Mouse (Mus musculus): ENCODE data around the gene Hddc3. TPM values are rescaled to one million over a fixed set of nuclear protein-coding genes. Genes with fewer than 3 reads are reported as not detected.
A peak's percentile ranks its signal among the peaks of the same experiment; 100 is the strongest.

Gene Hddc3
- polyA plus RNA-seq, 1 experiment from 2014 or later, result 24.9 TPM

- Histone ChIP-seq H3K27ac (replicated peaks) (no peak overlapping the region), H3K36me3 (no peaks in the 10 kb centered on the region), H3K27me3 (ENCODE audit: low read depth, poor library complexity, severe bottlenecking) (no peaks in the 10 kb centered on the region), H3K9me3 (replicated peaks) (no peaks in the 10 kb centered on the region), H3K4me3 (no peak overlapping the region), H3K4me1 (peaks cover 21% of the 10 kb centered on the region)
- 63% methylated on average over 3 of the region's 3 CpGs for WGBS
- DNase-seq (ENCODE audit: low spot score), result no peak
These were observed 31.4 kb downstream of the Hddc3 start for GRCm38 (mm10) chr7:80374280-80374679.

- H3K27ac ChIP-seq (replicated peaks), result no peak overlapping the region
- H3K36me3 ChIP-seq, result no peaks in the 10 kb centered on the region
- no peak overlapping the region for H3K4me3 ChIP-seq
- no peak for DNase-seq (ENCODE audit: low spot score)
- H3K4me1 ChIP-seq, result peaks cover 17% of the 10 kb centered on the region
- 0 out of 2 replicates have a peak, but pooled peaks cover 3% of the 10 kb centered on the region for H3K27me3 ChIP-seq (ENCODE audit: low read depth, poor library complexity, severe bottlenecking)
- WGBS, result 87% methylated on average over 3 of the region's 3 CpGs
- no peaks in the 10 kb centered on the region for H3K9me3 ChIP-seq (replicated peaks)
These were observed 31.8 kb downstream of the Hddc3 start for GRCm38 (mm10) chr7:80374733-80375132.

GRCm38 (mm10) chr7:80375376-80376039 lies 32.6 kb downstream of the Hddc3 start:
- no peak overlapping the region for H3K4me3 ChIP-seq
- 92% methylated on average over 9 of the region's 9 CpGs for WGBS
- peaks cover 9% of the 10 kb centered on the region for H3K4me1 ChIP-seq
- peaks cover 4% of the 10 kb centered on the region; the same call in 1 of the 2 replicates for H3K27me3 ChIP-seq (ENCODE audit: low read depth, poor library complexity, severe bottlenecking)
- H3K27ac ChIP-seq (replicated peaks), result no peak overlapping the region
- H3K9me3 ChIP-seq (replicated peaks), result no peaks in the 10 kb centered on the region
- no peak for DNase-seq (ENCODE audit: low spot score)
- H3K36me3 ChIP-seq, result no peaks in the 10 kb centered on the region

GRCm38 (mm10) chr7:80376192-80376591 lies 33.3 kb downstream of the Hddc3 start:
- Histone ChIP-seq H3K4me1 (peaks cover 8% of the 10 kb centered on the region), H3K36me3 (no peaks in the 10 kb centered on the region), H3K4me3 (no peak overlapping the region), H3K9me3 (replicated peaks) (no peaks in the 10 kb centered on the region), H3K27ac (replicated peaks) (no peak overlapping the region), H3K27me3 (ENCODE audit: low read depth, poor library complexity, severe bottlenecking) (peaks cover 11% of the 10 kb centered on the region)
- WGBS, result 79% methylated on average over 10 of the region's 10 CpGs
- DNase-seq (ENCODE audit: low spot score), result no peak

- WGBS, result 37% methylated on average over 6 of the region's 6 CpGs
These were observed 34.6 kb downstream of the Hddc3 start for GRCm38 (mm10) chr7:80377471-80377870.

GRCm38 (mm10) chr7:80379531-80379930 lies 36.6 kb downstream of the Hddc3 start:
- 63% methylated on average over 13 of the region's 13 CpGs for WGBS
- no peaks in the 10 kb centered on the region for H3K36me3 ChIP-seq
- H3K9me3 ChIP-seq (replicated peaks), result no peaks in the 10 kb centered on the region
- no peak overlapping the region for H3K27ac ChIP-seq (replicated peaks)
- H3K27me3 ChIP-seq (ENCODE audit: low read depth, poor library complexity, severe bottlenecking), result peaks cover 39% of the 10 kb centered on the region
- peak; percentile 36 for DNase-seq (ENCODE audit: low spot score)
- peaks cover 19% of the 10 kb centered on the region for H3K4me1 ChIP-seq
- no peak overlapping the region for H3K4me3 ChIP-seq

More at GRCm38 (mm10) chr7:80377471-80377870, 34.6 kb downstream of the Hddc3 start:
- peak; percentile 65 for DNase-seq (ENCODE audit: low spot score)
- no peak overlapping the region for H3K4me3 ChIP-seq
- no peak overlapping the region for H3K27ac ChIP-seq (replicated peaks)
- H3K4me1 ChIP-seq, result peaks cover 14% of the 10 kb centered on the region
- no peaks in the 10 kb centered on the region for H3K36me3 ChIP-seq
- H3K27me3 ChIP-seq (ENCODE audit: low read depth, poor library complexity, severe bottlenecking), result peaks cover 24% of the 10 kb centered on the region
- no peaks in the 10 kb centered on the region for H3K9me3 ChIP-seq (replicated peaks)

GRCm38 (mm10) chr7:80382919-80383318 lies 40.0 kb downstream of the Hddc3 start:
- Histone ChIP-seq H3K36me3 (no peaks in the 10 kb centered on the region), H3K4me3 (no peak overlapping the region), H3K4me1 (peaks cover 28% of the 10 kb centered on the region), H3K27me3 (ENCODE audit: low read depth, poor library complexity, severe bottlenecking) (peaks cover 54% of the 10 kb centered on the region), H3K27ac (replicated peaks) (no peak overlapping the region), H3K9me3 (replicated peaks) (no peaks in the 10 kb centered on the region)
- DNase-seq (ENCODE audit: low spot score), result no peak
- 72% methylated on average over 11 of the region's 11 CpGs for WGBS

- 29% methylated on average over 18 of the region's 18 CpGs for WGBS
- peak; percentile 91 for DNase-seq (ENCODE audit: low spot score)
- peaks cover 38% of the 10 kb centered on the region for H3K4me1 ChIP-seq
- peak overlapping the region; percentile 52 for H3K4me3 ChIP-seq
- no peaks in the 10 kb centered on the region for H3K9me3 ChIP-seq (replicated peaks)
- H3K27ac ChIP-seq (replicated peaks), result peak overlapping the region; percentile 83
- H3K36me3 ChIP-seq, result peaks cover 17% of the 10 kb centered on the region
- peaks cover 58% of the 10 kb centered on the region for H3K27me3 ChIP-seq (ENCODE audit: low read depth, poor library complexity, severe bottlenecking)
These were observed 43.5 kb downstream of the Hddc3 start for GRCm38 (mm10) chr7:80386235-80386930.

- Histone ChIP-seq H3K4me1 (peaks cover 35% of the 10 kb centered on the region), H3K27me3 (ENCODE audit: low read depth, poor library complexity, severe bottlenecking) (peaks cover 51% of the 10 kb centered on the region), H3K27ac (replicated peaks) (peak overlapping the region; percentile 83), H3K9me3 (replicated peaks) (no peaks in the 10 kb centered on the region), H3K4me3 (peak overlapping the region; percentile 52), H3K36me3 (peaks cover 24% of the 10 kb centered on the region)
- DNase-seq (ENCODE audit: low spot score), result no peak
- WGBS, result 25% methylated on average over 17 of the region's 17 CpGs
These were observed 44.2 kb downstream of the Hddc3 start for GRCm38 (mm10) chr7:80387033-80387632.

- Histone ChIP-seq H3K4me1 (peaks cover 27% of the 10 kb centered on the region), H3K4me3 (peak within 1 kb of the TSS; percentile 52), H3K36me3 (peaks cover 32% of the 10 kb centered on the region), H3K27me3 (ENCODE audit: low read depth, poor library complexity, severe bottlenecking) (peaks cover 43% of the 10 kb centered on the region), H3K9me3 (replicated peaks) (no peaks in the 10 kb centered on the region), H3K27ac (replicated peaks) (peak within 1 kb of the TSS; percentile 83)
- WGBS, result 6% methylated on average over 33 of the region's 33 CpGs
- DNase-seq (ENCODE audit: low spot score), result peak; percentile 54
These were observed 45.0 kb downstream of the Hddc3 start, which contains the start of gene Fes for GRCm38 (mm10) chr7:80387633-80388543. Gene Fes (minus strand): TSS chr7:80387946.

- no peaks in the 10 kb centered on the region for H3K9me3 ChIP-seq (replicated peaks)
- DNase-seq (ENCODE audit: low spot score), result no peak
- no peak overlapping the region for H3K4me3 ChIP-seq
- WGBS, result 92% methylated on average over 15 of the region's 15 CpGs
- peaks cover 67% of the 10 kb centered on the region for H3K36me3 ChIP-seq
- peaks cover 25% of the 10 kb centered on the region for H3K27me3 ChIP-seq (ENCODE audit: low read depth, poor library complexity, severe bottlenecking)
- H3K4me1 ChIP-seq, result peaks cover 18% of the 10 kb centered on the region
- no peak overlapping the region for H3K27ac ChIP-seq (replicated peaks)
These were observed 49.2 kb downstream of the Hddc3 start for GRCm38 (mm10) chr7:80392119-80392518.

GRCm38 (mm10) chr7:80394600-80394999 lies 51.7 kb downstream of the Hddc3 start:
- Histone ChIP-seq H3K27me3 (ENCODE audit: low read depth, poor library complexity, severe bottlenecking) (no peaks in the 10 kb centered on the region; the same call in 1 of the 2 replicates), H3K4me1 (peaks cover 4% of the 10 kb centered on the region; the same call in 1 of the 2 replicates), H3K36me3 (peaks cover 82% of the 10 kb centered on the region), H3K4me3 (no peak overlapping the region), H3K9me3 (replicated peaks) (no peaks in the 10 kb centered on the region), H3K27ac (replicated peaks) (no peak overlapping the region)
- 89% methylated on average over 4 of the region's 4 CpGs for WGBS
- DNase-seq (ENCODE audit: low spot score), result no peak
